Mouse (Mus musculus) left cerebral cortex, adult 9 months (tissue): ENCODE measurements around the gene 4933415A04Rik.
A peak's percentile ranks its signal among the peaks of the same experiment; 100 is the strongest.

Experiments
- DNase-seq, 2 experiments: peaks; one replicate each; pipeline ENCODE4 v3.0.0; 2022; ENCODE audit warnings: low spot score in 2 of 2

4933415A04Rik gene

DNA sequence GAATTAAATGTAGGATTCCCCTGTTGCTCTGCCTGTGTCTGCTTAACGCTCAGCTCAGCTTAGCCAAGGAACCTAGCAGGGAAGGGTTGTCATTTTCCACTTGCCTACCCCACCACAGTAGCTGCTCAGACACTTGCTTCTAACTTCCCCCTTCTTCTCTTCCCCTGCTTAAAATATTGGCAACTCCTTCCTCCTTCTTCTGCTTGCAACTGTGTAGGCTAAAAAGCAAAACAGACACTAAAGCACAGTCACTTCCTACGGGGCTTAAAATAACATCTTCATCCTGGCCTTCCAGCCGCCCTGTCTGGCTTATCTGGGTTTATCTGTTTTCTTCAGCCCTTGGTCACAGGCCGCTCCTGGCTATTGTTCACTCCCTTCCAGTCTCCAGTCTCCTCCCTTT is 45.7 kb downstream of the 4933415A04Rik start:
- DNase-seq = peak in 1 of 2 experiments; percentile 55

DNA sequence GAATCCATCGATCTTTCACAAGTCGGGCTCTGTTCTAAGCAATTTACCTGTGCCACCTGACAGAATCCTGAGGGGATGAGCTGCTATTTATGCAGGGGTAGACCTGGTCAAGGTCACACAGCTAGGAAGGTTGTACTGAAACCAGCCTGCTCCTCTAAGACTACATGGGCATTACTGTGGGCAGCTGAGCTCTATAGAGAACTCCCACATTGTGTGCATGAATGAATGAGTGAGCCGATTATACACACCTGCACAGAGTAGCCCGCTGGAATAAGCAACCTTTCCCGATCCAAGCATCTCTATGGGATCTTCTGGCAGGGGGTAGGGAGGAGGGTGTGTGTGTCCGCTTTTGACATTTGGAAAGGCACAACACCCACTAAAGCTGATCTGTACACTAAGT is 46.3 kb downstream of the 4933415A04Rik start:
- DNase-seq = no peak

- peak in 1 of 2 experiments; percentile 64 for DNase-seq
Observed at GRCm38 (mm10) chr11:43633658-43634401, 47.0 kb downstream of the 4933415A04Rik start.

GRCm38 (mm10) chr11:43636761-43637160 is 49.9 kb downstream of the 4933415A04Rik start:
- DNase-seq = peak in 1 of 2 experiments; percentile 41

DNA sequence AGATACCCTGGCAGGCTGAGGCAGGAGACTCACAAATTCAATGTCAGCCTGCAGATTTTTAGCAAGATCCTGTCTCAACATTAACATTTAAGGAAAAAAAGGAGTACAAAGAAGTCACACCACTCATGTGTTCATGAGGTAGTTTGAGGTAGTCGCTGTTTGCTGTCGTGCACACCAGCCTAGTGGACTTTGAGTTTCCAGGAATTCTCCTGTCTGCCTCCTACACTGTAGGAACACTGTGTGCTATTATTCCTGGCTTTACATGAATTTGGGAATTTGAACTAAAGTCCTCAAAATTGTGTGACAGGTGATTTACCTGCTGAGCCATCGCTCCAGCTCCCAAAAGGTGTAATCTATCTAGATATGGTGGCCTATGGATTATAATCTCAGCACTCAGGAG is 51.6 kb downstream of the 4933415A04Rik start:
- no peak for DNase-seq
